Mouse (Mus musculus) gonadal fat pad, adult 2 months (tissue): ENCODE results near the gene Prss48. TPM values are rescaled to one million over a fixed set of nuclear protein-coding genes. Genes with fewer than 3 reads are reported as not detected.
A peak's percentile ranks its signal among the peaks of the same experiment; 100 is the strongest.
"Not testable (repeated sequence)": the region's sequence is repeated elsewhere in the genome, so short reads cannot be mapped to it uniquely, and the experiment has no call there.

Experiments used
- DNase-seq: peaks from one replicate; pipeline ENCODE4 v3.0.0-alpha.2; 2012; ENCODE audit warnings: low read depth
- polyA plus RNA-seq: library from polyadenylated mRNA; depleted of rRNA; stranded (reverse); fragments of >200 nt; gene quantifications from 2 replicates; pipeline ENCODE4 v1.2.3, GENCODE M21; 2012

Prss48 gene
- polyA plus RNA-seq, 1 experiment = 0.12 TPM

DNA sequence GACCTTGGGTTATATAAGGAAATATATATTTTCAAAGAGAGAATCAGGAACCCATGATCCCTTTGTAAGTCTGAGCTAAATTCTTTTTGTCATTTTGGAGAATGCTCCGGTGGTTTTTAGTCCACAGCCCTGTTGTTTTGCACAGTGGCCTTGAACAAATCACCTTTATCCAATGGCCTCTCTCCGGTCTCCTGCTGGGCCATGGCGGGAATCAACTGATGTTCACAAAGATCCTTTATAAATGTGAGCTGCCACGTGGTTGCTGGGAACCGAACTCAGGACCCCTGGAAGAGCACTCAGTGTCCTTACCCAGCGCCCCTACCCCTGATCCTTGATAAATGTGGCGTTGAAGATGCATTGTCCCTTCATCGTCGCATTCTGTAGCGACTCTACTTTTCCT lies 2.5 kb upstream of the Prss48 start:
- no peak for DNase-seq

DNA sequence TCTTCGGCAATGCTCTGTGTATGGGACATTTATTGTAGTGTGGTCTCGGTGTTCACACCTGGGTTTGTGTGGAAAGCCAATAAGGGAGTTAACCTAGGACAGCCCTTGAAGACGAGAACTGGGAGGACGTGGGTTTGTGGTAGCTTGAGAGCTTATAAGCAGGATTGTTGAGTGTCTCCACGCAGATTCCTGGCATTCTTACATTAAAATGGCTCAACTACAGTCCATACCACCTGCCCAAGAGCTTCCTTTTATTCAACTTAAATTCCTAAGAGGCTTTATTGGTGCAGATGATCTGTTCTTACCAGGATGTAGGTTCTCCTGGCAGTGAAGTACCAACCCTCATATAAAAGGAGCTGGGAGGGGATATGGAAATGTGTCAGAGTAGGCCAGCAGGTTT lies 649 bp upstream of the Prss48 start:
- DNase-seq = no peak

DNA sequence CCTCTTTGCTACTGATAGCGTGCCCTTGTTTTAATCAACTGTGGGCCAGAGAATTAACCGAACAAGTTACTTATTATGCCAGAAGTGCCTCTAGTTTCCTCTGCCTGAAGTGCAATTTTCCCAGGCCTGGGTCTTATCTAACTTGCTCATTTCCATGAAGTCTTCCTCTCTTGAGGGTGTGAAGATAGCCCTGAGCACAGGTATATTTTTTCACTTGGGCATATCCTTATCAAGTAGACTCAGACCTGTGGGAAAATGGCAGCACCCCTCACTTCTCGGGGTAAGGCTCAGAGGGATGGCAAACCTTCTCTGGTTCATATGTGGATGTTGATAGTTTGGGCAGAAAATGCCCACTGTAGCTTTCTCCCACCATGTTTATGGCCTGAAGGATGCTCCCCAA lies 1.0 kb downstream of the Prss48 start:
- no peak for DNase-seq

DNA sequence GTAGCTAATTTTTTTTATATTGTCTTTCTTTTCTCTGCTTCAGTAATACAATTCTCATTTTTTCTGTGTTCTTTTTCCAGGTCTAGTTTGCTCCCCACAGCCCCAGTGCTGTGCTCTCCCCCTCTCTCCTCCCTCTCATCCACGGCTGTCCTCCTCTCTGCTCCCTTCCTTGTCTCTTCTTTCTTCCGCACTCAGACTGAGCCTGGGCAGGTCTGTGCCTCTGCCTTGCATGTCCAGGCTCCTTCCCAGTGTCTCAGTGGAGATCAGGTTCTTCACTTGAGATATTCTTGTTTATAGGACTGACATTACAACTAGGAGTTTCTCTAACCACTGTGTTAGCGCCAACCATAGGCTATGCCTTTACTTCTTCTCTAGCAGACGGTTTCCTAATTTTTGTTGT lies 7.6 kb downstream of the Prss48 start:
- no peak for DNase-seq

GRCm38 (mm10) chr3:85993744-85994143 lies 8.5 kb downstream of the Prss48 start:
- DNase-seq = no peak

- DNase-seq = no peak
Measured at GRCm38 (mm10) chr3:85991802-85992156, 10.5 kb downstream of the Prss48 start.

- no peak for DNase-seq
Measured at GRCm38 (mm10) chr3:85991140-85991801, 11.0 kb downstream of the Prss48 start.

DNA sequence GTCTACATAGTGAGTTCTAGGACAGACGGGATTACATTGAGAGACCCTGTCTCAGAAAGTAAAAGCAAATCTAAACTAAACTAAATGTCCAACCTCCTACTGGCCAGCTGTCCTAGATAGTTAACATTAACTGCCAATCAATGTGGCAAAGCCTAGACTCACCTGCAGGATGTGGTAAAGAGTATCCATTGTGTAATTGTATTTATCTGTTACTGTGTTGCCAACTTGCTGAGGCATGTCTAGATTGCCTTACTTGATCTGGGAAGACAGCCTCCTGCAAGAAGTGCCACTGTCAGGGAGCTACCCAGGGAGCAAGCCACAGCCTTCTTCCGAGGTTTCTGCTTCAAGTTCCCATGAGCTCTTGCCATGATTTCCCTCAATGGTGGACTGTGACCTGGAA lies 15.1 kb downstream of the Prss48 start:
- peak; percentile 77 for DNase-seq

GRCm38 (mm10) chr3:85984537-85984936 lies 17.8 kb downstream of the Prss48 start:
- DNase-seq = no peak

DNA sequence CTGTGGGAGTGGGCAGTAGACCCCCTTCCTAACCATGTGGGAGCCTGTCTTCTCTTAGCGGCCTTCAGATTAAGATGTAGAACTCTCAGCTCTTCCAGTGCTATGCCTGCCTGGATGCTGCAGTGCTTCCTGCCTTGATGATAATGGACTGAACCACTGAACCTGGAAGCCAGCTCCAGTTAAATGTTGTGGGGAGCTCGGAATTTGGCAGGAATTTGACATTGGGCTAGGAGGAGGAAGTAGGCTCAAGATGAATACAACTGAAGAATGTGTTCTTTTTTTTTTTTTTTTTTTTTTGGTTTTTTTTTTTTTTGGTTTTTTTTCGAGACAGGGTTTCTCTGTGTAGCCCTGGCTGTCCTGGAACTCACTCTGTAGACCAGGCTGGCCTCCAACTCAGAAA lies 20.5 kb downstream of the Prss48 start:
- DNase-seq = not testable (repeated sequence)

GRCm38 (mm10) chr3:85980036-85980435 lies 22.3 kb downstream of the Prss48 start:
- no peak for DNase-seq

DNA sequence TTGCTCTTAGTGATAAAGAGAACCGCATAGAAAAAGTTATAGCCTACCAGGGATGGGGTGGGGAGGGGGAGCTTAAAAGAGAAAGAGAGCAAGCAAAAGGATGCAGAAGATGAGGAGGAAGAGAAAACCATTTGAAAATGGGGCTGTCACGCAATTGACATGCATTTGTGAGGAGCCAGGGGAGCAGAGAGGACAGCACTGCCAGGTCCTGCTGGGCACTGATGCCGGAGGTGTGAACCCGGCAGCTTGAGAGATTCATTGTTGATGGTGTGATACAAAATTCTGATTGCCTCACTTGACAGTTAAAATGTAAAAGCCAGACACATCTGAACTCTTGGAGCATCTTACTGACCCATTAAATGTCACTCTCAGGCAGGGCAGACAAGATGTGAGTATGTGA lies 27.8 kb downstream of the Prss48 start:
- no peak for DNase-seq

DNA sequence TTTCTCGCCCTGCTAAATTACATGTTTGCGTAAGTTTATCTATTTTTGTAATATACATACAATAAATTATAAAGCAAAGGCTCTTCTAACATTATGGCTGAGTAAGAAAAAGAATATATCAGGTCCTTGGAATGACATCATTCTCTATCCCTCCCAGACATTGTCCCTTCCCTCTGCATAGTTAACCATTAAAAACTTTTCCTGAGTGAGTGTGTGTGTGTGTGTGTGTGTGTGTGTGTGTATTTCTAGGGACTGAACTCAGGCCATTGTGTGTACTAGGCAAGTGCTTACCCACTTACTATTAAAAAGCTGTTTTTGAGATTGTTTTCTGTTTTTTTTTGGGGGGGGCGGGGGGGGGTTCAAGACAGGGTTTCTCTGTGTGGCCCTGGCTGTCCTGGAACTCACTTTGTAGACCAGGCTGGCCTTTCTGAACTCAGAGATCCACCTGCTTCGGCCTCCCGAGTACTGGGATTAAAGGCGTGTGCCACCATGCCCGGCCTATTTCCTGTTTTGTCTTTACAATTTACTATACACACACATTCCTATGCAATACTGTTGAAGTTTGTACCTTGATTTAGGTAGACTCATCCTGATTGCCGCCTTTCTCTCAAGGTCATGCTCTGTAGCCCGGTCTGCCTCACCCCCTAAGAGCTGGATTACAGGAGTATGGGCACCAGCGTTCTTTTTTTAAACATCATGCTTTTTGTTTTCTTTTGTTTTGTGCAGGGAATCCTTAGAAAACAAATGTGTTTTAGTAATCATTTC lies 28.7 kb downstream of the Prss48 start:
- no peak for DNase-seq

- no peak for DNase-seq
Measured at GRCm38 (mm10) chr3:85971599-85971975, 30.7 kb downstream of the Prss48 start.

DNA sequence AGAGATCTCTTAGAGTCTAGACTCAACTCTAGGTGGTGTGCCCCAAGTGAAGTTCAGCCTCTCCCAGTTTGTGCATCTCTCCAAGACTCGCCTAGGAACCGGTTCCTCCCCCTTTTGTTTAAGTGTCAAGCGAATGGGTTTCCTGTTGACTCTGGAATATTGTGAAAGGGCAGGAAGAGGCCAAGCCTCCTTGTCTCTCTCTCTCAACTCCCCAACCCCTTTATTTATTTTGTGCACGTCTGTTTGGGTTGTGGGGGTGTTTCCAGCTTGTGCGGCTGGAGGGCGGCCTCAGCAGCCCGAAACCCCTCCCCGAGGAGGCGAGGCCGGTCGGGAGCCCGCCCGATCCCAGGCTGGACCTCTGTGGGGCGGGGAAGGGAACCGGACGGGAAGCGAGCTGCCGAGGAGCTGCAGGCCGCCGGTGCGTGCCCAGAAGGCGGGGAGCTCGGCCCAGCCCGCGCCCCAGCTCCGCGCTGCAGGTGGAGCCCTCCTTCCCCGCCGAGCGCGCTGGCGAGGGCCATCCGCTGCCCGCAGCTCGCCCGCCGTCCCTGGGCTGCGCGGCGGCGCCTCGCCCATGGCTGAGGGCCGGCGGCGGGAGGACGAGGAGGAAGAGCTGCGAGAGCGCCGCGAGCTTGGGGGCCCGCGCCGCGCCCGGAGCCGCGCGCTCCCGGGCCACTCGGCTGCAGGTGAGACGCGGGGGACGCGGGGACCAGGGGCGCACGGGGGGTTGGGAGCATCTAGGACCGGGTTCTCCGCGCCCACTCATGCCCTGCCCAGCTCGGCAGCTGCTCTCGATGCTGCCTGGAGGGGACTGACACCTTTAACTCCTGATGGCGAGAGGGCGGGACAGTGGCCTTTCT lies 31.3 kb downstream of the Prss48 start, which contains the start of gene Sh3d19:
Gene Sh3d19 (plus strand): TSS at position 368 of the 857 bp plus-strand sequence.
- DNase-seq = no peak

- DNase-seq = no peak
Measured at GRCm38 (mm10) chr3:85969040-85969439, 33.3 kb downstream of the Prss48 start.

- DNase-seq = no peak
Measured at GRCm38 (mm10) chr3:85965479-85965878, 36.8 kb downstream of the Prss48 start.

GRCm38 (mm10) chr3:85961134-85961533 lies 41.2 kb downstream of the Prss48 start:
- DNase-seq = no peak

- DNase-seq = no peak
Measured at GRCm38 (mm10) chr3:85959669-85960068, 42.6 kb downstream of the Prss48 start.

DNA sequence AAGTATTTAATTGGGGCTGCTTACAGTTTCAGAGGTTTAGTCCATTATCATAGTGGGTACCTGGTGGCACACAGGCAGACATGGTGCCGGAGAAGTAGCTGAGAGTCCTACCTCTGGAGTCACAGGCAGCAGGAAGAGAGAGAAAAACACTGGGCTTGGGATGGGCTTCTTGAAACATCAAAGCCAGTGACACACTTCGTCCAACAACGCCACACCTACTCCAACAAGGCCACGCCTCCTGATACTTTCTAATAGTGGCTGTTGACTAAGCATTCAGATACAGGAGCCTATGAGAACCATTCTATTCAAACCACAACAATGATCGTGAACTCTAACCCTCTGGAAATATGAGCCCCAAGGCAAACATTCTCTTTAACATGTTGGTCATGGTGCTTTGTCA lies 46.6 kb downstream of the Prss48 start:
- DNase-seq = no peak

DNA sequence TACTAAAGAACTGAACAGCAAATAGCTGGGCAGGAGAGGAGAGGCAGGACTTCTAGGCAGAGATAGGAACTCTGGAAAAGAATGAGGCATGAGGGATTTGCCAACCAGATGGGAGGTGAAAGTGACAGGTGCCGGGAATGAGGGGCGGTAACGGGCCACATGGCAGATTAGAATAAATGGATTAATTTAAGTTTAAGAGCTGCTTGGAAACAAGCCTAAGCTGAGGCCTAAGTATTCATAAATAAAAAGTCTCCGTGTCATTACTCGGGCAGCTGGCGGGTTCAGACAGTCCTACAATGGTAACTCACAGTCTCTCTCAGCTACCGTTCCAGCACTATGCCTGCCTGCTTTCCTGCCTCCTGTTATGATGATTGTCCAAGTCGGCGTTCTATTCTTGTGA lies 47.0 kb downstream of the Prss48 start:
- DNase-seq = no peak

- DNase-seq = peak; percentile 75
Measured at GRCm38 (mm10) chr3:85952696-85953283, 49.5 kb downstream of the Prss48 start.
